Mouse (Mus musculus) CH12.LX (cell line): ENCODE measurements around the gene Iqub.

Source experiments
- CTCF ChIP-seq, 2 experiments: IDR thresholded peaks in 1 of 2; conservative IDR thresholded peaks in 1 of 2; 2 replicates each; pipeline ENCODE4 v1.5.1; 2011 to 2012; ENCODE audit warnings: low read depth in 2 of 2, low read length in 2 of 2, improper control_type of control experiment in 1 of 2, inconsistent platforms in 1 of 2, mild to moderate bottlenecking in 1 of 2, moderate library complexity in 1 of 2
- E2F4 ChIP-seq: IDR thresholded peaks from 2 replicates; pipeline ENCODE4 v1.6.1; 2011; ENCODE audit warnings: low read depth, low read length, improper control_type of control experiment; ENCODE audit not compliant: insufficient replicate concordance
- ELF1 ChIP-seq: IDR thresholded peaks from 2 replicates; pipeline ENCODE4 v1.6.1; 2014; ENCODE audit warnings: low read depth, mild to moderate bottlenecking, inconsistent platforms, low read length, improper control_type of control experiment
- EP300 ChIP-seq: IDR thresholded peaks from 2 replicates; pipeline ENCODE4 v1.6.1; 2011; ENCODE audit warnings: low read length, improper control_type of control experiment
- IRF4 ChIP-seq: IDR thresholded peaks from 2 replicates; pipeline ENCODE4 v1.6.1; 2014; ENCODE audit warnings: low read depth, mild to moderate bottlenecking, inconsistent platforms, low read length, improper control_type of control experiment
- MEF2A ChIP-seq: IDR thresholded peaks from 2 replicates; pipeline ENCODE4 v1.6.1; 2014; ENCODE audit warnings: low read depth, mild to moderate bottlenecking, inconsistent platforms, low read length, improper control_type of control experiment, borderline replicate concordance
- POLR2A ChIP-seq: IDR thresholded peaks from 2 replicates; pipeline ENCODE4 v1.6.1; 2011; ENCODE audit warnings: low read depth, mild to moderate bottlenecking, improper control_type of control experiment, low read length
- POLR2AphosphoS2 ChIP-seq: IDR thresholded peaks from 2 replicates; pipeline ENCODE4 v1.6.1; 2011; ENCODE audit warnings: low read depth, low read length, improper control_type of control experiment
- SMC3 ChIP-seq: IDR thresholded peaks from 2 replicates; pipeline ENCODE4 v1.6.1; 2011; ENCODE audit warnings: low read depth, low read length, improper control_type of control experiment

DNA sequence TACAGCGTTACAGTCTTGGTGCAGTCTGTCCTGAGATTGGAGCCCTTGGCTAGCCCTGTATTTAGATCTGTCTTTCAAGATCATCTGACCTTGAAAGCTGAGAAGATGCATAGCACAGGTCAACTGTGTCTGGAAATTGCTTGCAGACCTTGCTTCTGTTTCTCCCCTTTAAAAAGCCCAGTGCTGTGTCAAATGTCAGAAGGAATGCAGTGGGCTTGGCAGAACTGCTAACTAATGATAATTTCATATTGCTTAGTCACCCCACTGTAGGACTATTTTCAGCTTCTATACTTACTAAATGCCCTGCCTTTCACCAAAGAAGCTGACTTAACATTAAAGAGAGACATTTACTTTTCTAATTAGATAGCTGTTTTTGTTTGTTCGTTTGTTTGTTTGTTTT lies 40.6 kb upstream of the Iqub start:
- TF ChIP-seq POLR2AphosphoS2: no peak
- TF ChIP-seq POLR2A: no peak
- TF ChIP-seq CTCF (conservative IDR thresholded peaks at IDR 0.05 in 1 of 2, IDR thresholded peaks at IDR 0.05 in 1 of 2; ENCODE audit: low read depth in 2 of 2, low read length in 2 of 2): no peak
- TF ChIP-seq E2F4: no peak
- no peak for TF ChIP-seq MEF2A
- TF ChIP-seq SMC3: no peak
- no peak for TF ChIP-seq ELF1
- TF ChIP-seq EP300: no peak
- TF ChIP-seq IRF4: no peak
